Mouse (Mus musculus): ENCODE measurements around the gene Gart. TPM values are rescaled to one million over a fixed set of nuclear protein-coding genes. Genes with fewer than 3 reads are reported as not detected.

The Gart gene
- total RNA-seq, 2 experiments from 2014 or later, result 238 to 702 TPM

DNA sequence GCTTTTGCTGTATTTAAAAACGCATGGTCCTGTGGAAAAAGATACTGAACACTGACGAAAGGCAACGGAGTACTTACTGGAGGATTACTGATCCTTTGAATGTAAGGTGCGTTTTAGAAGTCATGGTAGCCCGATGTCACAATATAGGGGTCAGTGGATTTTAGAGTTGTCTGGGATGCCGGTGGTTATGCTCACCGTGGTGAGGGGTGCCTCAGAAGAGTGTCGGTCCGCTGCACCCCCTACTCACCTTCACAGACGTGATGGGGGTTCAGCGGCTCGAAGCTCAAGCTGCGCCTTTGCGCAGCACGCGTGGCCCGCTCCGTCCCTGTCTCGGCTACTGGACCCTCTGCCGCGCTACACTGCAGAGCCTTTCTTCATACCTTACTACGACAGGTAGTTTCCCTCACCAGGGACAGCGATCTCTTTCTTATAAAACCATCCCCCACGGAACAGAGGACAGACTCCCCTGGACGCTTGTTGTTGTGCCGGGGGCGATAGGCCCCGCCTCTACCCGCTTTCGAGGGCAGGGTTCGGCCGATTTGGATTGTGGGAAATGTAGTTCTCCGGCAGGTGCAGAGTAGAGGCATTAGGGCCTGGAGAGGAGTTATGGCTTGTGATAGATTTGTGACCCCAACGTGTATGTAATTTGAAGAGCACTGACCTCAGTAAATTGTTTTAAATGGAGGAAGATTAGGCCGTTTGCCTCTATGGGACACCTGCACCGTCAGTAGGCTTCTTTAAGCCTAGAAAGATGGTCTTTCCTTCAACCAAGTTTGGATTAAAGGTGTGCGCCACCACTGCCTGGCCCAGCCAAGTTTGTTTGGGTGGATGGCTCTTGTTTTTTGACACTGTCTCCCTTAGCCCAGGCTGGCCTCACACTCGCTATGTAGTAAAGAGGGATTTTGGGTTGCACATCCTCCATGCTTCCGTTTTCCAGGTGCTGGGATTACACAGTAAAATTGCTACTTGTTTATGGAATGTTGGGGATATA, 27.9 kb downstream of the Gart start, which contains the start of gene Dnajc28:
Gene Dnajc28 (minus strand): TSS at position 516 of the 991 bp plus-strand sequence.
- ATAC-seq (replicated peaks; ENCODE audit: low FRiP score, low TSS enrichment, poor library complexity, severe bottlenecking), result peak; percentile 92

DNA sequence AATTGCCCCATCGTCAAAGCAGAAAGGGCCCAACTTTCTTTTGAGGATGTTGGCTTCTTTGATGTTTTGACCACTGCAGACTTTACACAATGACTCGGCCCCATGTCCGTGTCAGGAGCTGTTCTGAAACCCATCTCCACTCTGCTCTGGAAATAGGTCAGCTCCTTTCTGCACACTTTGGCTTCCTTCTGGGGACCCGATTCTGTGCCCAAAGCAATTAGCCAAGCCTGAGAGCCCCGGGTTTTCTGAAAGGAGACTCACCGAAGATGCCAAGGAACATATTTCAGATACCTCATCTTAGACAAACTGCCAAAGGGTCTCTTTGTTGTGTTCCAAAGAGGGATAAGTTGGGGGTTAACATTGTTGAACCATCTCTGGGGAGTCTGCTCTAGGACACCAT, 32.2 kb downstream of the Gart start:
- ATAC-seq (replicated peaks; ENCODE audit: low FRiP score, low TSS enrichment, poor library complexity, severe bottlenecking), result no peak

DNA sequence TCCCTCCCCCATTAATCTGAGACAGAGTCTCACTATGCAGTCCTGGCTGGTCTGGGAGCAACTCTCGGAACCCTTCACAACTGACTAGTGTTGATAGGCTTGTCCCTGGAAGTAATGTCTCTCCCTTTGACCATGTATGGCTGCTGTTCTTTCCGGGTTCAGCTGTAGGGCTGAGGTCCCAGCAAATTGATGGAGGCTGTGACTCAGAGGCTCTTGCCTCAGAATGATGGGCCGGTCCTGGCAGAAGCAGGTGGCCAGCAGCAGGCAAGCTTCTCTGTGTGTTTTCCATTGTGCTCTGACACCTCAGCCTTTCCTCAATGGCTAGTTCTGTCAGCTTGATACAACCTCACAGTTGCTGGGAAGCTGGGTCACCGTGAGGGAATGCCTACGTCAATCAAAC, 34.2 kb downstream of the Gart start:
- no peak for ATAC-seq (replicated peaks; ENCODE audit: low FRiP score, low TSS enrichment, poor library complexity, severe bottlenecking)

DNA sequence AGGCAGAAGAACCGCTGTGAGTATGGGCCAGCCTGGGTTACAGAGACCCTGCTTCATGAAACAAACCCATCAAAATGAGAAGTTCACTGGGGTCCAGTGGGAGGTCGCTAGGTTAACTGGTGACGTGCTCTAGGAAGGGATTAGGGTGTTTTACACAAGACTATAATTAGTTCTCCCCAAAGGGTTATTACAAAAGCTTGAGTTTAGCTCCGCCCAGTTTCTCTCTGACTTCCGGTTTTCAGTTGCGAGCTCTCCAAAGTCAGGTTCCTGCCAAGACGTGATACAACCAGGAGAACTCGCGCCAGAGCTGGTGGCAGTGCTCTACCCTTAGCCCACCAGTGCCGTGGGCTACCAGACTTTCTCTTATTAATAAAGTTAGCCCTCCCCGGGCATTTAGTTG, 35.5 kb downstream of the Gart start:
- no peak for ATAC-seq (replicated peaks; ENCODE audit: low FRiP score, low TSS enrichment, poor library complexity, severe bottlenecking)

DNA sequence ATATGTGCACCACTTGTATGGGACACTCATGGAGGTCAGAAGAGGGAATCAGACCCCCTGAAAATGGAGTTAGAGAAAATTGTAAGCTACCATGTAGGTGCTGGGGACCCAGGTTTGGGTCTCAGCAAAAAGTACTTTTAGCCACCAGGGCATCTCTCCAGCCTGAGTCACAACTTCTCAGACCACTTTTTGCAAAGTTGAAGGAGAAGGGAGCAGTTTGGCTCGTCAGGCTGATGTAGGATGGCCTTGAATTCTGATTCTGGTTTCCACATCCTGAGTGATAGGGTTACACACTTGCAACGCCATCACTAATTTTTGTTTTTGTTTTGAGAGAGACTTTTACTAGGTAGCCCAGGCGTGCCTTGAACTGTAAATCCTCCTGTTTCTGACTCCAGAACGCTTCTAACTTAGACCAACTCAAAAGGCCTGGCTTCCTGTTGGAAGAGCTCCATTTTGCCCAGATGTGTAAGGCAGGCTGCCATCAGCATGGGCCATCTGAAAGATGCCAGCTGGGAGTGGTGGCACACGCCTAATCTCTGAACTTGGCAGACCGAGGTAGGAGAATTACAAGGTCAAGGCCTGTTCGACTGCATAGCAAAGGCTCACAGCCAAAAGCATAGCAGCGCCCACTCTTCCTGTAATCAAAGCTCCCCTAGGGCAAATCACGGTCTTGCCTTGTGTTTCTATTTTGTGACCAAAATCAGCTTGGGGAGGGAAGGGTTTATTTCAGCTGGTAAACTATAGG, 37.1 kb downstream of the Gart start:
- ATAC-seq (replicated peaks; ENCODE audit: low FRiP score, low TSS enrichment, poor library complexity, severe bottlenecking), result peak; percentile 58

DNA sequence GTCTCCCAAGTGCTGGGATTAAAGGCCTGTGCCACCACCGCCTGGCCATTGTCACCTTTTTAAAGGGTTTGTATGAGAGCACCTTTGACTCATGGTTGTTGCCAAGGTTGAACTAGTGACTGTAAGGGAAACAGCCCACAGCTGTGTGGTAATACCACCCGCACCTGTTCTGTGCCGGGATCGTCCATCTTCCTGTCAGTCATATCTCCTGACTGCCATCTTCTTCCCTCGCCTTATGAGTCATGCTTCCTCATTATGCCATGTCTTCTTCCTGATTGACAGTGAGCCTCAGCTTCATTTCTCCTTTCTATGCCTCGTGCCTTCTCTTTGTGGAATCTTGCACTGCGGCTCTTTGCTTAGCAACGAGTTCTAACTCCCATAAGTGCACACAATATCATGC, 39.8 kb downstream of the Gart start:
- no peak for ATAC-seq (replicated peaks; ENCODE audit: low FRiP score, low TSS enrichment, poor library complexity, severe bottlenecking)

DNA sequence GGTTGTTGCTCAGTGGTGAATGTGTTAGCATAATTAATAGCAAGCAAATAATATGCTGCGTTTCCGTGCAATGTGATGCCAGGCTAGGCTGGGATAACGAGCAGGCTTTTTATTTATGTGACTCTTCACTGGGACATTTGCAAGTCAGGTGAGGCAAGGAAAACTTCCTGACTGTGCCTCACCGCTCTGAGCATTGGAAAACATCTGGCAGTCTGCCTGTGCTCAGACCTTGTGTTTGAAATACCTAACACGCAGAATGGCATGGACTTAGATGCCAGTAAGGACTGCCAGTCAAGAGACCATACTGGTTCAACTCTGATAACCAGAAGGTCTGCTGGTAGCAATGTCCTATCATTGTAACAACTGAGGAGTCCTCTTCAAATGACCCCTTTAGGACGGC, 41.6 kb downstream of the Gart start:
- no peak for ATAC-seq (replicated peaks; ENCODE audit: low FRiP score, low TSS enrichment, poor library complexity, severe bottlenecking)

DNA sequence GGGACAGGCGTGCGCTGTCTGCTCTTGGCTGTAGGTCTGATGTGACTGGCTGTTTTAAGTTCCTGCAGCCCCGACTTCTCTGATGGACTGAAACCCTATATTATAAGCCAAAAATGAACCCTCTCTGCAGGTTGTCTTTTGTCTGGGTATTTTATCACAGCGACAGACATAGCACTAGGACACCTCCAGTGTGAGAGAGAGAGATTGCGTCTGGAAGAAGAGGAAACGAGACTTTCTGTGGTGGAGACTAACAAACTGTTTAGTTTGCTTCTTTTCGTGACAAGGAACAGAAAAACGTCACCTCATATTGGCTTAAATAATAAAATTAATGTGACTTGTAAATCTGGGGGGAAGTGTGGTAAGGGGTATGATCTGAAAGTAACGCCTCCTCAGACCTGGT, 45.1 kb downstream of the Gart start:
- ATAC-seq (replicated peaks; ENCODE audit: low FRiP score, low TSS enrichment, poor library complexity, severe bottlenecking), result no peak

DNA sequence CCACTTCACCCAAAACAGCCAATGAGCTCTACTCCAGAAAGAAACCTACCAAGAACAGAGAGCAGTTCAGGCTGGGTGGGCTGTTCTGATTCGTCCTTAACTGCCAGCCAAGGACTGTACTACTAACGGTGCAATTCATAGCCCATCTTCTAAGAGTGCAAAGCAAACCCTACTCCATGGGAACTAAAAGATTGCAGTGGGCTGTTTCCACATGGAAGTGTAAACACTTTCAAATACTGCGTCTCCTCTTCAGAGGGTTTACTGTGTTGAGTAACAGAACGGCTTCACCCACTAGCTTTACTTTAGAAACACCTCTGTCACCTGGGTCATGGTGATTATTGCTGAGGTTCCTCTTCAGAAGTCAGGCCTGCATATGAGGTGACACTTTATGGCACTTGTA, 45.7 kb downstream of the Gart start:
- no peak for ATAC-seq (replicated peaks; ENCODE audit: low FRiP score, low TSS enrichment, poor library complexity, severe bottlenecking)

DNA sequence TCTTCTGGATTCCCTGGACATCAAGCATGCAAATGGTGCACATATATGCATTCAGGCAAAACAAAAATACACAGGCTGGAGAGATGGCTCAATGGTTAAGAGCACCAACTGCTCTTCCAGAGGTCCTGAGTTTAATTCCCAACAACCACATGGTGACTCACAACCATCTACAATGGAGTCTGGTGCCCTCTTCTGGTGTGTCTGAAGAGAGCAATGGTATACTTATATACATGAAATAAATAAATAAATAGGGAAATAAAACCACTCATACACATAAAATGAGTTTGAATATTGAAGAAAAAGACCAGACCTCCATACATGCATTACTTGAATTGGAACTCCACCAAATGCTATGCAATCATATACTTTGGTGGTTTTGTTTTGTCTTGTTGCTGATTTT, 47.5 kb downstream of the Gart start:
- no peak for ATAC-seq (replicated peaks; ENCODE audit: low FRiP score, low TSS enrichment, poor library complexity, severe bottlenecking)

DNA sequence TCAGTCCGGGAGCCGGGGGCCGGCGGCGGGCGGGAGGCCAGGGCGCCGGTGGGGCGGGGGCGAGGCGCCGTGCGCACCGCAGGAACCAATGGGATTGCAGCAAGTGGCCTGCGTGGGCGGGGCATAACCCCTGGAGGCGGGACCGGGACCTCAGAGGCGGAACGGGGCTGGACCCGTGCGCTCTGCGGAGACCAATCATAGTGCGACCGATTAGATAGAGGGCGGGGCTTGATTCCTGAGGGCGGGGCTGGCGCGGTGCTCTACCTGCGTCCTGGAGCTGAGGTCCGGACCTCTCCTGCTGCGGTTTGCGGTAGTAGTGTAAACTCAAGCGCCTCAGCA, 49.1 kb downstream of the Gart start, which contains the start of gene Tmem50b:
Gene Tmem50b (minus strand): TSS at position 129 of the 339 bp plus-strand sequence.
- peak; percentile 95 for ATAC-seq (replicated peaks; ENCODE audit: low FRiP score, low TSS enrichment, poor library complexity, severe bottlenecking)

DNA sequence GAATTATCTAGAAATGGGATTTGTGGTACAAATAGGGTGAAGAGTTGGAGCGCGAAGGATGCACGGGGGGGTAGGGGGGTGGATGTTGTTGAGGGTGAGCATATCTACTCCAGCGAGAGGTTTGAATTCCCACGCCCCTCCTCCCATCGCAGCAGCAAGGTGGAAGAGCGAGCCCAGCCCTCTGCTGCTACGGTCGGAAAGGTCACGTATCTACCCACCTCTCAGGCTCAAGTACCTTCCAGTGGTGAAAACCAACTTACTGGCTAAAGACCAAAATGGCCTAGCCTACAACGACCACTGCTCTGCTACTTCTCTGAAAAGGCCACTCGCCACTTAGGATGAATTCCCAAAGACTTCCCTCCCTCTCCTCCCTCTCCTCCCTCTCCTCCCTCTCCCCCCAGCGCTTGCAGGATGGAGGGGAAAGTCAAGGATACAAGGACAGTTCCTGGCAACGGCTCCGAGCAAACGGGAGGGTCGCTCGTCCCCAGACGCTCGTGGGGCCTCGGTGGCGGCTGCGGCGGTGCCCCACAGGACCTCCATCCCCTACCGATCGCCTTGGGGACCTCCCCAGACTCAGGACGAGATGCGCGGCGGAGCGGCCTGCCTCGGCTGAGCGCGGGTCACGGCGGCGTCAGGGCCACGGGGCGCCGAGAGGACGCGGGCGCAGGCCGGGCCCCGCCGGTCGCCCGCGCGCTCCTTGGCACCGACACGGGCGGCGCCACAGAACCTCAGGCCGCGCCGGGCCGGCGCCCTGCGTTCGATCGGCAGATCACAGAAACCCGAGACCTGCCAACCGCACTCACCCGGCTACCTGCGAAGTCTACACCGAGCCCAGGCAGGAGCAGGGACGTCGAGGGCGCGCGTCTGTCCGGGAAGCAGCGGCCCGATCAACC, 49.7 kb downstream of the Gart start:
- peak; percentile 34; the same call in 1 of the 2 replicates for ATAC-seq (replicated peaks; ENCODE audit: low FRiP score, low TSS enrichment, poor library complexity, severe bottlenecking)

DNA sequence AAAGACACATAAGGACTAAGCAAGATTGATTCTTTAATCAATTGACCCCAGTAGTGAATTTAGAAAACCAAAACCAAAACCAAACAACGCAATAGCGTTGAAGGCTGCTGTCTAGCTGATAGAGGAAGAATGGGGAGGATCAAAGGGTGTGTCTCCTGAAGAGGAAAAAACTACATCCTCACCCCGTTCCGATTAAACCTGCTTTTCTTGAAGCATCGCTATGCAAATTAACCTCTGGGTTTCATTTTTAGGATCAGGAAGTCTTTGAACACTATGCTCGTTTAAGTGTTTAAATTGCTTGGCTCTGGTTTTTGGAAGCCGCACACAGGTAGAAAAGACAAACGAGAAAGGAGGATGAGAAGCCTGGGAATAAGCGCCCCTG, 50.4 kb downstream of the Gart start:
- peak; percentile 60 for ATAC-seq (replicated peaks; ENCODE audit: low FRiP score, low TSS enrichment, poor library complexity, severe bottlenecking)

DNA sequence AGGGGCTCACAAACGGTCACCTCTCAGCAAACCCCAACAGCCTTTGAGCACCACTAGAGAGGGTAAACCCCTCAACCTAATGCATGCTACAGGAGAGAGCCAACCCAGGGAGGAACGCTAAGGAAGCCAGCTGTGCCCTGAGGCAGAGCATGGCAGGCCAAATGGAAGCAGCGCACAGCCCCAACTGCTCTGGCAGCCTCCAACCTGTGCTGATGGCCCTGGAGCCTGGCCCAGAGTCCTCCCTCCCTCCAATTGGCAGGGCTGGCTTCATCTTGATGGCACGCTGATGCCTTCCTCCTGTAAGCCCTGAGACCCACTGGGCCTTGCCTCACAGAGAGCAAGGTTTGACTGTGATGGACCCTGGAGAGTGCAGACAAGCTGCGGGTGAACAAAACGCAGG, 51.7 kb downstream of the Gart start:
- ATAC-seq (replicated peaks; ENCODE audit: low FRiP score, low TSS enrichment, poor library complexity, severe bottlenecking), result no peak

DNA sequence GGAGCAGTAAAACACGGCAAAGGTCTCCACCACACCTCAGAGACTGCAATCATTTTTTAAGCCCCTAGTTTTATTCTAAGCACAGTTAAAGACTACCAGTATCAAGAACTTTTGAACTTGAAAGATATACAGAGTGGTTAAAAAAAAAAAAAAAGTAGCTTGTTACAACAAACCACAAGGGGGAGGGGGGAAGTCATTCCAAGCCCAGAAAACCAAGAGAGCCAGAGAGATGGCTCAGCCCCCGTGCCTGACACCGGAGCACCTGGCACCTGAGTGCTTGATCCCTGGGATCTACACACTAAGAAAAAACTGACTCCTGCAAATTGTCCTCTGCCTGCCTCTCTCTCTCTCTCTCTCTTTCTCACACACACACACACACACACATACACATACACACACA, 53.5 kb downstream of the Gart start:
- no peak for ATAC-seq (replicated peaks; ENCODE audit: low FRiP score, low TSS enrichment, poor library complexity, severe bottlenecking)

DNA sequence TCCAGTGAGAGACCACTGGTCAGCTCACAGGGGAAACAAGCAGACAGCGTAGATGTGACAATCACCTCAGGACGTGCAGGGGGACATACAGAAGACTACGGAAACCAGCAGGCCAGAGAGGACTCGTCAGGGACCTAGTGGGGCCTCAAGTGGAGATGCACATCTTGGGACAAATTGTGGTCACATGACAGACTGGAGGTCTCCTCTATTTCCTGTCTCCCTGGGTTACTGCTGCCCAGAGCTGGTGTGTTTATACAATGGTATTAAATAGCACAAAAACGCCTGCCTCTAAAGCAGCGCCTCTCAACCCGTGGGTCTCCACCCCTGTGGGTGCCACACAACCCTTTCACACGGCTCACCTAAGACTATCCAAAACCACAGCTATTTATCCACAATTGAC, 54.6 kb downstream of the Gart start:
- no peak for ATAC-seq (replicated peaks; ENCODE audit: low FRiP score, low TSS enrichment, poor library complexity, severe bottlenecking)

DNA sequence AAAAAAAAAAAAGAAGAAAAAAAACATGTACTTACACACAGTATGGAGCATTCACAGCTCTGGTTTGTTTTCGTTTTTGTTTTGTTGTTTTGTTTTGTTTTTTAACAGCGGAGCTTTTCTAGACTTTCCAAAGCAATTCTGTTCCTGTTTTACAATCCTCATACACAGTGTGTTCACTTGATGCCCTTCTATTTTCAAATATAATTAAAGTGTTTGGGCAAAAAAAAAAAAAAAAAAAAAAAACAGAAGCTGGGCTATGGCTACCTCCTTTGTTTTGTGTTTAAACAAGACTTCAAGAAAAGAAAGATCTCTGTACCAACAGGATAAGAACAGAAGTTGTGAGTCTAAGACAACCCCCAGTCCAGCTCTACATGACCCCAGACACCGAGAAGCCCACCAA, 58.0 kb downstream of the Gart start:
- ATAC-seq (replicated peaks; ENCODE audit: low FRiP score, low TSS enrichment, poor library complexity, severe bottlenecking), result no peak

DNA sequence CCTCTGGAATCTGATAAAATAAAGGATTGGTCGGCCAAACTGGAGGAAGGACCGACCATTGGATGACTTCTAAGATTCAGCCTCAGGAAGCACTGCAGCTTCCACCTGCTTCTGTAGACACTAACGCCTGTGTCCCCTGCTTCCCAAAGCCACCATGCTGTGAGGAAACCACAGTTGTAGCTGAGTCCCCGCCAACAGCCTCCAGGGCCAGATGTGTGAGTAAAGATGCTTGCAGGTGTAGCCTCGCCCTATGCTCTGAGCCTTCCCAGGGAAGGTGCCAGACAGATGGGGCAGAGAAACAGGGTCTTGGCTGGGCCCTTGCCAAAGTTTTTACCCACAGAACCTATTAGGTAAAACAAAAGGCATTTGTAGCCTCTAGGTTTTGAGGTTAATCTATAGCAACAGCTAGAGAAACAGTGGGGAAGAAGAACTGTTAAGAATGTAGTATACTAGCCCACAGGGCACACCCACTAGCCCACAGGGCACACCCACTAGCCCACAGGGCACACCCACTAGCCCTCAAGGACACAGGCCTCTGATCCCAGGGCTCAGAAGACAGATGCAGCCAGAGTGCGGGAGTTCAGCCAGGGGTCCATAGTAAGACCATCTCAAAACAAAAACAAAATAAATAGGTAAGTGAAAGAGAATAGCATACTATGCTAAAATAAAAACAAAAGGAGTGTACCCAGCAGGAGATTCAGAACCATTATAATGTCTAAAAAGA, 58.9 kb downstream of the Gart start:
- peak; percentile 38 for ATAC-seq (replicated peaks; ENCODE audit: low FRiP score, low TSS enrichment, poor library complexity, severe bottlenecking)

DNA sequence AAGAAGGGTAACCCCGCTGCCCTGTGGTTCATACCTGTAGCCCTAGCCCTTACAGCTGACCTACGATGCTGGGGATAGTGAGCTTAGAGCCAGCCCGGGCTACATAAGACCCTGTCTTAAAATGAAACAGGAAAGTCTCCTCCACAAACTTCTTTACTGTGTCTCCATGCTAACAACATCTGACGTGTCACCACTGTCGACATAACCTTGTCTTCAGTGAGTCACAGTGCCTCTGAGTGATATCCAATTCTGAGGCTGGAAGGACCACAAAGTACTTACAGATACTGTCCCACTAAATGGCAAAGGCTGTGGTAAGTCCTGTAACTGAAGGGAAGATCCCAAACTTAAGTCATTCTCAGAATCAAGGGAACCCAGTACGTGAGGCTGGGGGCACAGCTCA, 60.5 kb downstream of the Gart start:
- no peak for ATAC-seq (replicated peaks; ENCODE audit: low FRiP score, low TSS enrichment, poor library complexity, severe bottlenecking)

Data from megakaryocyte-erythroid progenitor cell, adult 5-6 weeks (primary cell).